Mouse (Mus musculus) left cerebral cortex, postnatal 36 days (tissue): ENCODE data around the gene Speg. TPM values are rescaled to one million over a fixed set of nuclear protein-coding genes. Genes with fewer than 3 reads are reported as not detected.

ENCODE experiments used
- DNase-seq, 2 experiments: peaks; one replicate each; pipeline ENCODE4 v3.0.0; 2021 to 2022; ENCODE audit warnings: low spot score in 2 of 2, mixed read lengths in 1 of 2
- intact Hi-C: fragments of 180-260 bp; cut with DNase I; formaldehyde crosslinking; loops from one replicate; pipeline ENCODE4 v1.15.1; 2025
- total RNA-seq, 2 experiments: library from RNA; stranded (reverse); gene quantifications; 2 replicates each; pipeline ENCODE4 v1.2.3; 2021

The Speg gene
- total RNA-seq, 2 experiments from 2014 or later = 173 to 212 TPM

GRCm38 (mm10) chr1:75361750-75362149 lies 13.3 kb upstream of the Speg start:
- no peak for DNase-seq
- intact Hi-C loops = no loop called here

- no peak for DNase-seq
- intact Hi-C loops = no loop called here
Observed at GRCm38 (mm10) chr1:75363868-75364267, 11.2 kb upstream of the Speg start.

GRCm38 (mm10) chr1:75365510-75366137 lies 9.5 kb upstream of the Speg start:
- DNase-seq = no peak
- intact Hi-C loops = no loop called here

- intact Hi-C loops = no loop called here
- no peak for DNase-seq
Observed at GRCm38 (mm10) chr1:75369360-75369983, 5.6 kb upstream of the Speg start.

- no peak for DNase-seq
- intact Hi-C loops = no loop called here
Observed at GRCm38 (mm10) chr1:75369984-75370660, 5.0 kb upstream of the Speg start.

GRCm38 (mm10) chr1:75371317-75372095 lies 3.6 kb upstream of the Speg start:
- peak in 1 of 2 experiments; percentile 27 for DNase-seq
- intact Hi-C loops = no loop called here

GRCm38 (mm10) chr1:75372450-75372849 lies 2.6 kb upstream of the Speg start:
- DNase-seq = no peak
- intact Hi-C loops = no loop called here

GRCm38 (mm10) chr1:75373276-75373675 lies 1.8 kb upstream of the Speg start:
- intact Hi-C loops = no loop called here
- no peak for DNase-seq

GRCm38 (mm10) chr1:75379196-75379595 lies 4.1 kb downstream of the Speg start:
- no peak for DNase-seq
- intact Hi-C loops = no loop called here

- DNase-seq = no peak
- intact Hi-C loops = no loop called here
Observed at GRCm38 (mm10) chr1:75379931-75380330, 4.8 kb downstream of the Speg start.

GRCm38 (mm10) chr1:75380951-75381350 lies 5.9 kb downstream of the Speg start:
- no peak for DNase-seq
- intact Hi-C loops = no loop called here

GRCm38 (mm10) chr1:75381482-75382355 lies 6.6 kb downstream of the Speg start:
- intact Hi-C loops = no loop called here
- DNase-seq = peak in 1 of 2 experiments; percentile 52

- peak in 1 of 2 experiments; percentile 54 for DNase-seq
- intact Hi-C loops = no loop called here
Observed at GRCm38 (mm10) chr1:75382356-75383071, 7.4 kb downstream of the Speg start.

GRCm38 (mm10) chr1:75384470-75385141 lies 9.5 kb downstream of the Speg start:
- intact Hi-C loops = no loop called here
- peak in 1 of 2 experiments; percentile 51 for DNase-seq

- DNase-seq = peak in 1 of 2 experiments; percentile 68
- intact Hi-C loops = no loop called here
Observed at GRCm38 (mm10) chr1:75385142-75385730, 10.1 kb downstream of the Speg start.

GRCm38 (mm10) chr1:75386149-75386548 lies 11.1 kb downstream of the Speg start:
- peak in 1 of 2 experiments; percentile 54 for DNase-seq
- intact Hi-C loops = no loop called here

GRCm38 (mm10) chr1:75387469-75387928 lies 12.4 kb downstream of the Speg start:
- no peak for DNase-seq
- intact Hi-C loops = no loop called here
